Mouse (Mus musculus) T-helper 17 cell (primary cell): Measurements from ENCODE around the gene Grin3a.

Source experiments
- in situ Hi-C, 2 experiments: fragments of 300-600 bp; cut with MboI, MseI; formaldehyde crosslinking; loops; 1 replicate in 1 of 2; 2 replicates in 1 of 2; pipeline ENCODE4 v1.15.1; 2025; ENCODE audit warnings: high pct_unique_total_duplicates in 2 of 2

Grin3a gene

DNA sequence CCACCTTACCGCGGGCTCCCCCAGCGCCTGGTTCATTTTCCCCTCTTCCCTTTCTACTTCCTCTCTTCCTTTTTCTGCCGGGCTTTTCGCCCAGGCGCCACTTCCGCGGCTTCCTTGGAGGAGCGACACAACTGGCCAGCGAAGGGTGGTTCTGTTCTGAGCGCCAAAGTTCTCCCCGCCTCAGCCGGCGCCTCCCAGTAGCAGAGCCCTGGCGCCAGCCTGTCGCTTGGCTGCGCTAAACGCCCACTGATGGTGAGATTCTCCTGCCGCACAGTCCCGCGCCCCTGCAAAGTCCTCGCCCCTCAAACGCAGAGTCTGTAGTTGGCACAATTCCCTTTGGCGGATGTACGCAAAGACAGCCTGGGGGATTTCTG lies at the start of gene Grin3a:
Grin3a (minus strand) TSS at position 133 of the 374 bp plus-strand sequence.
- in situ Hi-C loops = loop anchor here in 1 of 2 experiments (10.0 kb wide), 1 partner anchor 579 kb away; no protein-coding TSS in a partner anchor

DNA sequence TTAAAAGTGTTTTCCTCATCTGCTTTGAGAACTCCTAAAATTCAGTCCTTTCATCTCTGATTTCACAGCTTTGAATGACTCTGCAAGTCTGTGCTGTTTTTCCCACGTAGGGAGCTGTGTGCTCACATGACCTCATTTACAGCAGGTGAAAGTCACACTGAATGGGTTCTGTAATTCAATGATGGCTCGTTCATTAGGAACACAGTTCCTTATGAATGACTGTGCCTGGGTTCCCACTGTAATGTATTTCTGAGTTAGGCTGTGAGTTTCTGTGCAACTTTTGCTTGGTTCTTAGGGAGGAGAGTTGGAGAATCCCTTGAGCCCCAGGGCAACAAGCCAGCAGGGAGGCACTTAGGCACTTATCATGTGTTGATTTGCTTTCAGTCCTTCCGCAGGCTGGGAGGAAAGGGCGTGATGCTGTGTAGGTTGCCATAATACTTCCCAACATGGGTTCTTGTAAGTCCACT lies 46.3 kb upstream of the Grin3a start:
- in situ Hi-C loops = no loop called here

DNA sequence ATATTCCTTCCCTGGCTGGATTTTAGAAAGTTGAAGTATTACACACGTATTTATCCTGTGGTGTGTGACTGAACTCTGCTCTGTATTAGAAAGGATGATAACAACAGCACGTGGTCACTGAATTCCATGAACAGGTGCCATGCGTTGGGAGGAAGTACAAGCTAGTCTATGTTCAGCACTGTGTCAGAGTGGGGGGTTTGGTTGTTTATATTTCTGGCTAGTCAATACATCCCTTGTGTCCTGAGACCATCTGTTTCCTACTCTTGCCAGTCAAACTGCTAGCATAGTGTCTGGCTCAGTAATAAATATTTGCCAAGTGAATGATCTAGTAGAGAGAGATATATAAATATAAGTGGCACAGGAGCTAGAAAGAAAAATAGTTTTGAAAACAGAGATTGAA lies 31.5 kb upstream of the Grin3a start:
- in situ Hi-C loops = no loop called here

DNA sequence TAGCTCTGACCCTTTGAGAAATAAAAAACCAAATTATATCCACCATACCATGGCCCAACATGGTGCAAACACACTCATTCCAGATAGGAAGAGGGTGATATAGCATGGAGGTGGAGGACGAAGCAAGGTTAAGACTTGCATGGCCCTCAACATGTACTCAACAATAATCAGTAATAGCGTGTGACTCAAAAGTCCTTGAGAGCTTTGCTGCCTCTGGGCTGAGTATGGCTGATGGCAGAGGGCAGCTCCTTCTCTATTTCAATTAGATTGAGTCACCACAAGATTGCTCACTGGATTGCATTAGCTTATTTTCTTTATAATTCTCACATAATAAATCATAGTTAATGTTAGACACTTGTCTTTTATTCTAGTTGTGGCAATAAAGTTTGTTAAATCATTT lies 15.1 kb upstream of the Grin3a start:
- in situ Hi-C loops = no loop called here

DNA sequence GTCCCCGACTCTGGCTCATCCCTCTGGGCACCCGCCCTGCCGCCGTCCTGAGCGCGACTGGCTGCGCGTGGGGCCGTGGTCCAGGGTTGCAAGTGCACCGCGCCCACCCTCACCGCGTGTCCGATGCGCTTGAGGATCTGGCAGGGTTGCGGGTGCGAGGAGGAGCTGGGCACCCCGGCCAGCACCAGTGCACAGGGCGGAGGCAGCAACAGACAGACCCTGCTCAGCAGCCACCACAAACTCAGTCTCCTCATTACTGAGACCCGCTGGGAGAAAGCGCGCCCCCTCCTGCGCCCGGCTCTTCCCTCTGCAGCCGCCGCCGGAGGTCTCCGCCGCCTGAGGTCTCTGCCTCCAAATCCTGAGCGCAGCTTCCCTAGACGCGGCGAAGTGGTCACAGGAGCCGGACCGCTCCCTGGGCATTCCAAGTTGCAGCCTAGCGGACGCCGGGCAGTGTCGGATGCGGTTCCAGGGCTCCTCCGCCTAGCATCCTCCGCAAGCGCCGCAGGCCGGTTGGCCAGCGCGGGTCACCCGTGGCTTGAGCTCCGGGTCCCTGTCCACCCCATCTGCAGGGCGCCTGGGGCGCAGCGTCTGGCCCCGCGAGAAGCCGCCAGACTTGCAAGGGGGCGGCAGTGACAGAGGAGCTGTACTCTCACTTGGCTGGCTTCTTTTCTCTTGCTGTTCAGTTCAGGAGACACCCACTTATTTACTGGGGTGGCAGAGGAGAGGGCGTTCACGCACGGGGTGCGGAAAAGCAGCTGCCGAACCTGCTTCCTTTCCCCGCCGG lies 524 bp downstream of the Grin3a start:
- in situ Hi-C loops = loop anchor here in 1 of 2 experiments (10.0 kb wide), 1 partner anchor 580 kb away; no protein-coding TSS in a partner anchor

DNA sequence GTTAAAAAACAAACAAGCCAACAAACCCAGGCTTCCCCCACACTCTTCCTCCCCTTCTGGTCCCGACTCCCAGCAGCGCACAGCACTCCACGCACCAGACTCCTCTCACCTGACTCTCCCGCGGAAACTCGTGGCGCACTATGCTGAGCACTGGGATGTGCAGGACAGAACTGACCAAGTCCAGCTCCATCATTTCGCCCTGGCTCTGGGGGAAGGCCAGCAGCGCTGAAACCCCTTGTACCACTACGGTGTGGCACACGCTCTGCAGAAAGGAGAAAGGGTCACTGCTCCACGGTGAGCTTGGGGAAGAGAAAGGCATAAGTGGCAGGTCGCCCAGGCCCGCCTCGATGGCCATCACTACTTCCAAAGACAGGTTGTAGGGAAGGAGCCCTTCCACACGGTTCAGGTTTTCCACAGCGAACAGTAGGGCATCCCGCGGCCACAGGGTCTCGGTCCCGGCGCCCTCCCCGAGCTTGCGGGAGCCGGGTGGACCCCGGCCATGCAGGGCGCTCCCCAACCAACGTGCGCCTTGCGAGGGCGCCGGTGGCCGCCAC lies 1.2 kb downstream of the Grin3a start:
- in situ Hi-C loops = loop anchor here in 1 of 2 experiments (10.0 kb wide), 1 partner anchor 580 kb away; no protein-coding TSS in a partner anchor

DNA sequence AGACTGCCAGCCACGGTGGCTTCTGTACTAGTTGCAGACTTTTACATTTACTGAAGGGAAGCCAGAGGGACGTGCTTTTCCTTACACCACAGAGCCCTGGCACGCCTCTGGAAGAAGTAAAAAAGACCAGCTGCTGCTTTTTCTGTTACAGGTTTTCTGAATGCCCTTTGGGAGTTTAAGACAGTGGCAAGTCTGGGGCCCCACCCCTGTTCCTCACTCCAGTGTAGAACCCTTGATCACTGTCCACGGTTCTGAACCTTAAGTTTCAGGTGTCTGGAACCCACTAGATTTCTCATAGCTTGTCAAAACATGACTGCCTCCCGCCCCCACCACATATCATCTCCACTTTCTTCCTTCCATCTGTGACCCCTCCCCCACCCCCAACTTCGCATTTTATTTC lies 1.8 kb downstream of the Grin3a start:
- in situ Hi-C loops = loop anchor here in 1 of 2 experiments (10.0 kb wide), 1 partner anchor 581 kb away; no protein-coding TSS in a partner anchor

DNA sequence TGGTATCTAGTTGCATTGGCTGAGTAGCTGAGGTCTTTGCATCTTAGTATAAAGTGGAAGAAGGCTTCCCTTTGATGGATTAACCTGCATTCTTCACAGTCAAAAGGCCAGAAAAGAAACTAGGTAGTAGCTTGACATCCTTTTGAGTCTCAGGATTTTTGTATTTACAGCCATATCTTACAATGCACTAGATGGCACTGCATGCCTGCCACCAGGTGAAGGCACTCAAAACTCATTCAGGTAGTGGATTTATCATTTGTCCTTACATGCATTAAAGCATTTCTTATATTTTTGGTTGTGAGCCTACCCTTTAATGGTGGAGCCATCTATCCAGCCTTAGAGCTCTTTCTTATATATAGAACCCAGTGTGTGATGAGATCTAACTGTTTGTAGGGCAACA lies 13.5 kb downstream of the Grin3a start:
- in situ Hi-C loops = no loop called here

DNA sequence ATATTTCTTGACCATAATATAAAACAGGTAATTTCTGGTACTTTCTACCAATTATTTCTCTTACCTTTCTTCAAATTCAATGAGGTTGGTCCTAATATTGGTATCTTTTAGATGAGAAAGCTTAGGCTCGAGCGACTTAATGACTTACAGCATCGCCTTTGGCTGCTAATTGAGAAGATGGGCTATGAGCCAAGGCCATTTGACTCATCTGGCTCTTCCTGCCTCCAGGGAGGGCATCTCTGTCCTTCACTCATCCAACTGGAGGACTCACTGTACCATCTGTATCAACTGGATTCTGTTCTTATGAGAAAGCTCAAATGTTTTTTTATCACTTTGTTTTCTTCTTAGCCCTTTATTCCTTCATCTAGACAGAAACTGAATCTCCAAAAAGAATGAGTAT lies 31.7 kb downstream of the Grin3a start:
- in situ Hi-C loops = no loop called here

DNA sequence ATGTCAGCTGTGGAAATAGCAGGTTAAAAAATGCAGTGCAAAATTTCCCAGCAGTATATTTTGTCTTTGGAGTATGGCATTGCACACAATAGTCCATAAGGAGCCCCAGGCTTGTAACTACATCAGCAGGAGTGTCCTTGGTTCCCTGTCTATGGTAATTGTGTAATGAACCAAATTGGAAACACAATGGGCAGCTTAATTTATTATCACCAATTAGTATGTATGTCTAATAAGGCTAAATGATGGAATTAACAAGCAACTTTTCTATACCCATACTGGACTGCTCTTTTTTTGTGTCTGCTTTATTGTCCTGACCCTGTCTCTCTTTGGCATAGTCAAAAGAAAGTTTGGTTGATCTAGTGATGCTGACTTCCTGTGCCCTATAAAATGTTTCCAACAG lies 38.8 kb downstream of the Grin3a start:
- in situ Hi-C loops = no loop called here

DNA sequence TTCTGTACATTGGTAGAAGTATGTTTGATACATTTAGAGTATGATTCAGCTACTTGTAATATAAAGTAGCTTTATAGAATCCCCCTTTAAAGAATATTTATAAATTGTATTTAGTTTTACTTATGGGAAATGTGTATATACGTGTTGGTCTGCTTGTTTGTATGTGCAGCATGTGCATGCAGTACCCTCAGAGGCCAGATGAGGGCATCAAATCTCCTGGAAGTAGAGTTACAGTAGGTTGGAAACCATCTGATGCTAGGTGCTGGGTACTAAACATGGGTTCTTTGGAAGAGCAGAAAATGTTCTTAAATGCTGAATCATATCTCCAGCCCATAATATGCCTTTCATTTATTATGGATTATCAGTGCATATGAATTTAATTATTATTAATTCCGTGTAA lies 46.2 kb downstream of the Grin3a start:
- in situ Hi-C loops = no loop called here

DNA sequence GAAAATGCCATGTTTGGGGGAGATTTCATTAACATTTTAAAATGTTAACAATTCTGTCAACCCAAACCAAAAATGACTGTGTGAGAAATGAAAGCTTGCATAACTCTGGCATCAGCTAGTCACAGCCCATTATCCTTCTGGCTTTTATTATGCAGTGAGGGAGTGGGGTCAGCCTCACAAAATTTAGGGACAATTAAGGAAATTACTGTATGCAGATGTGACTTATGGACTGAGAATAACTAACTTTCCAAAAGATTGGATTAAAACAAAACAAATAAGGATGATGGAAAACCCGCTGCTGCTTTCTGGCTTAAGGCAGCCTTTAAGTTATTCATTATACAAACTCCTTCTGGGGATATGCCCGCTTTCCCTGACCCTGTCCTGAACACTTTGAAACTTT lies 56.6 kb downstream of the Grin3a start:
- in situ Hi-C loops = no loop called here

DNA sequence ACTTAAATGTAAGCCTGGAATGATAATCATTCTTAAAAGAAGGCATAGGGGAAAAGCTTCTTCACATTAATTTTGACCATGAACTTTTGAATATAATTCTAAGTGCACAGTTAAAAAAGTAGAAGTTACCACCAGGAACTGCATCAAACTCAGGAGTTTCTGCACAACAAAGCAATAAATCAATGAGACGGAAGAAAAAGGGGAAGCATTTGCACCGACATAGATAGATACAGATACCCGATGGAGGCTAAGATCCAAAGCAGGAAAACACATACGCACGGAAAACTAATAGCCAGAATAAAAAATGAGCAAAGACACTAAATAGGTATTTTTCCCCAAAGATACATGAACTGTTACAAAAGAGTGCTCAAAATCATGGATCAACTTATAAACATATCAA lies 102.7 kb downstream of the Grin3a start:
- in situ Hi-C loops = no loop called here

DNA sequence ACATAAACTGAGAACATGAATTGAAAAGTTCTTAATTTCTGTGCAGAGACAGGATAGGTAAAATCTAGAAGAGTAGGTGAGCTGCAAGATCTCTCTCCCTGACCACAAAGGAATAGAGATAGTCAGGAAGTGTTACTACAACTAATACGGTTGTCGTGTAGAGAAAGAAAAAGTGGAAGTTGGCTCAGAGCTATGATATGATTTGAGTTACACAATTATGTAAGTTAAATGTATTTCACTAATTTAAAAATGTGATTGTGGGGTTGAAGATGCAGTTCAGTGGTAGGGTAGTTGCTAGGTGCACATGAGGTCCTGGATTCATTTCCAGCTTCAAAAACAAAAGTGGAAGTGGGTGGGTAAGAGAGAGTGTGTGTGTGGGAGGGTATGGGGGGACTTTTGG lies 103.6 kb downstream of the Grin3a start:
- in situ Hi-C loops = no loop called here

DNA sequence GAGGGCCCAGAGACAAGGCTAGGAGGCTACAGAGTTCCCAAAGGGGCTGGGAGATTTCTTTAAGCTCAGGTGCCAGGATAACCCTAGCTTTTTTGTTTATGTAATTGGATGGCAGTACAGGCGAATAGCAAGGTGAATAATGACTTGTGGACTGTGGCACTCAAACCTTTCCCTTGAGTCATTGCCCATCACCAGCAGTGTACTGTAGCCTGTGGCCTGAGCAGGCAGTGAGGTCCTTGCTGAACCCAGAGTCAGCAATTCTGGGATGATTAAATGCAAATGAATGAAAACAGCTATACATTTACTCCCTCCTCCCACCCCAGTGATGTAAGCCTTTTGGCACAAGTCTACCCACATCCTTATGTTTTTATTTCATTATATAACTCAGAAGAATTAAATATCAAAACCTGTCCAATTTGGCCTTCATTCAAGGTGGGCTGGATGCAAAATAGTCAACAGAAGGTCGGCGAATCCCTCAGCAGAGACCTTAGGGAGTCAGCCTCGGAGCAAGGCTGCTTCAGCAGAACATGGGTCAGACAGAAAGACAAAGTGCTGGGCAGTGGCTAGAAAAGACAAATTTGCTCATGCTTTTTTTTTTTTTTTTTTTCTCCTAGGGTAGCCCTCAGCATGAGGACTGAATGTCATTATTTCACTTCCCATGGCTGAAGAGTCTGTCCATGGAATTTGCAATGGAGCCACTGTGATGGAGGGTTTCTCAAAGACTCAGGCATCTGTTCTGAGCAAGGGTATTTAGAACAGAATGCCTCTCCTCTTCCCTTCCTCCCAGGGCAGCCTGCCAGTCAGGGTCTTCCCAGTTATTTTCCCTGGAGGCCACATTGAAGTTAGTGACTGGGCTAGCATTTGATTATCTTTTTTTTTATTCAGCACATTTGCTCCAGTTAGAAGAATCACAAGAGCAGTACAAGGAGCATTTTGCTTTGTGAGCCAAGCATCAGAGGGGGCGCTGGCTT lies 104.5 kb downstream of the Grin3a start:
- in situ Hi-C loops = no loop called here

DNA sequence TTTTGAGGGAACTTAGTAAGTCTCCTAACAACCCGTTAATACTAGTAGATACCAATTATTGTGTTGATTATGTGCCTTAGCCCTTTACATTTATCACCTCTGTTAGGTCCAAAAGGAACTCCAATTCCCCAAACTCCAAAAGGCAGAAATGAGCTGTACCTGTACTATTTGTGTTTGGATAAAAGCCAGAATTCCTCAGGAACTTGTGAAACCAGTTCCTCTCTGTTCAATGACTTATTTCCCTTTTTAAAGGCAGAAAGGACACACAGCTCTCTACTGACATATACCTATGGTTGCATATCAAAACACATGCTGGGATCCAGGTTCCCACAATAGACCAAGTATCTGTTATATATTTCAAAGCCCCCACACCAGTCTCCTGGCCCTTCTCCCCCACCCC lies 106.0 kb downstream of the Grin3a start:
- in situ Hi-C loops = no loop called here

DNA sequence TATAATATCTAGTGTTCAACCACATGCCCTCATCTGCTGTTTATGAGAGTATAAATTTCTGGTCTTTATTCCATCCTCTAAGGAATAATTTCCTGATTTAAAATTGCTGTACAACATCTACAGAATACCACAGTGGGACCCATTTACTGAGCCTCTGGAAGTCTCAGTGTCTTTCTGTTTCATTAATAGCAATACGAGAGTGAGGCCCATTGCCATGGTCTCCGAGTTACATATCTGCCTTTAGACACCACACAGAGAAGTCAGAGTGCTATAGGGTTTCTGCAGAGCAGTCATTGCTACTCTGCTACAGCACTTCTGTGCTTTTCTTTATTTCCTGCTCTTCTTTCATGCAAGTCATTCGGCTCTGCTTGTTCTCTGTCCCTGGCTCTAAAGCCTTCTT lies 116.2 kb downstream of the Grin3a start:
- in situ Hi-C loops = no loop called here

DNA sequence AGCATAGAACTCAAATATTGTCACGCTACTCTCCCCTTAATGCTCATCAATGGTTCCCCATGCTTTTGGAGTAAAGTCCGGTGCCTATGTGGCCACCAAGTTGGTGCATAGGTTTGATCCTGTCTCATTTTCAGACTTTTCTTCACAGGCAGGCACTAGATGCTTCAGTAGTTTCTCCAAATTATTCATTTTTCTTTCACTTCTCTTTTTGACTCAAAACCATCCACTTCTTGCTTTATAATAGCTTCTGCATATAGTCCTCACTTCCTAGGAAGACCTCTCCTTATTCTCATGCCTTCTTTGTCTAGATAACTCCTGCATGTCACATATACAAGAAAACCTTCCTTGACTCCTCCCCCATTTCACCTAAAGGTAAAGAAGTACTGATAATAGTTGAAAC lies 121.6 kb downstream of the Grin3a start:
- in situ Hi-C loops = loop anchor here in 1 of 2 experiments (25.0 kb wide), 1 partner anchor 637 kb away; no protein-coding TSS in a partner anchor

DNA sequence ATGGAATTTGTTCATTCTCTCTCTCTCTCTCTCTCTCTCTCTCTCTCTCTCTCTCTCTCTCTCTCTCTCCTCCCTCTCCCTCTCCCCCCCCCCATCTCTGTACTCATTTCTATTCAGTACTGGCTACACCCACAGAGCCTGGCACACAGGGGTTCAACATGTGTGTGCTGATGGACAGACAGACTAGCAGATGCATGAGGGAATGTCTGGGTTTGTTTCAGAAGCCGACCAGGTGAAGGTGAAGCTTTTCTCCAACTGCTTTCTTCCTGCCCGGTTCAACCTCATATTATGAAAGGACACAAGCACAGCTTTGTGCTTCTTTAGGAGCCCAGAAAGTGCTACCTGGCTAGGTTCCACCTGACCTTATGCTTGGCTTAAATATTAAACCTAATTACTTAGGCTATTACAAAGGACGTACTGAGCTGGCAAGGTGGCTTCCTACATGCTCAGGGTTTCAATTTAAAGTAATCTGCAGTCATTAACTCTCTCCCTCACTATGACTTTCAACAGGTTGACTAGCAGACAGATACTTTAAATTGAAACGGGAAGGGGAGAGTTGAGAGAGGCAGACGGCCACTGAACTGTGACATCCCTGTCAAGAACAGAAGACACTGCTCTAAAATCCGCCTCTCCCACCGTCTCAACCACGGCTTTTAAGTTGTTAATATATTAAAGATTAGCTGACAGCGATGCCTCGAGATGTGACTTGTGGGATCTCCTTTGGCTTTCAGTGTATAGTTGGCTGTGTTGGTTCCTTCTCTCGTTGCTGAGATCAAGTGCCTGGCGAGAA lies 153.9 kb downstream of the Grin3a start:
- in situ Hi-C loops = no loop called here

DNA sequence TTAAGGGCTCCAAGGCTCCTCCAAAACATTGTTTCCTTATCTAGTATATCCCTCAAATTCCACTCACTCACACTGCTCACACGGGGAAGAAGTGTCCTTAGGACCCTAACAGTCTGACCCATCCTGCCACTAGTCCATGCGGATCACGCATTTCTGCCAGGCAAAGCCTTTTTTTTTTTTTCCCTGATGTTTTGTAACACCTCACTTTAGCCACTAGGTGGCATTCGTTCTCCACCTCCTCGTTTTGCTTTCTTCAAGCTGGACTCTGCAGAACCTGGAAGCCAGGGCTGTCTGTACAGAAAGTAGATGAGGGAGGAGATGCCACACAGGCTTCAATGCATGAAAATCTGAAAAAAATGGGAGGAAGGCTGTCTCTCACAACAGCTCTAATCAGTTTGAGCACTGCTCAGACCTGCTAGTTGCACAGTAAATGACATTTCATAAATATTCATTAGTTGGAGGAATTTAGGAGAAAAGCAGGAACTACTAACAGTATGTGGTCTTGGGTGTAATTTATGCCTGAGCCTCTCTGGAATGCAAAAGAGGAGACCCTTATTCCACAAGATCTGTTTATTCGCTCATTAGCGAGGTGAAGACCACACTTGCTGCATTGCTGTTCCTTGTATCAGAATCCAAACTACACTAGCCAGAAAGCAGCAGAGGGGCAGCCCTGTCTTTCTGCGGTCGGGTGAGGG lies 156.8 kb downstream of the Grin3a start:
- in situ Hi-C loops = no loop called here
